Mouse (Mus musculus) spleen, adult 2 months (tissue): ENCODE measurements around the gene Myh7.

Source experiments
- CTCF ChIP-seq: fragments of 200-500 bp; IDR thresholded peaks from 2 replicates; pipeline ENCODE4 v1.5.1; 2011; ENCODE audit warnings: mild to moderate bottlenecking, inconsistent platforms; ENCODE audit not compliant: insufficient read depth, insufficient read length, insufficient replicate concordance; ENCODE audit errors: extremely low read depth
- POLR2A ChIP-seq: fragments of 200-500 bp; IDR thresholded peaks from 2 replicates; pipeline ENCODE4 v1.6.1; 2011; ENCODE audit warnings: low read depth, low read length, inconsistent platforms

DNA sequence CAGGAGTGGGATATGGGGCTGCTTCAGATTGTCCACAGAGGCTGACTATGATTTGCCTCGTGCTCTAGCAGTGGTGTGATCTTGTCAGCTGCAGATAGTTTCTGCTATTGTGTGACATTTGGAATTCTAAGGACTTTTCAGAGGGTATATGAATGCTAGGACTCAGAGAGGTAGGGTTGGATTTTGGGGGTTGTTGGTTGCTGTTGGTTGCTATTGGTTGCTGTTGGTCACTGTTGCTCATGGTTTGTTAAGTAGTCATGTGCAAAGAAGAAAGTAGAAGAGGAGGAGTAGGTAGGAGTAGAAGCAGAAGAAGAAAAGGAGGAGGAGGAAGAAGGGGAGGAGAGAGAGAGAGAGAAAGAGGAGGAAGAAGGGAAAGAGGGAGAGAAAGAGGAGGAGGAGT, 17.8 kb downstream of the Myh7 start, which contains the start of gene Gm17428:
- TF ChIP-seq CTCF, result no peak
- no peak for TF ChIP-seq POLR2A
